Mouse (Mus musculus) hematopoietic stem cell, adult 5-6 weeks (primary cell): ENCODE data around the gene Lbhd2. TPM values are rescaled to one million over a fixed set of nuclear protein-coding genes. Genes with fewer than 3 reads are reported as not detected.

ENCODE experiments used
- ATAC-seq, 2 experiments: fragments of 125-278 bp in 1 of 2; replicated peaks in 1 of 2; 2 replicates each; pipeline ENCODE4 v1.8.0; 2016 to 2017; ENCODE audit warnings: inconsistent platforms in 2 of 2, mild to moderate bottlenecking in 2 of 2, moderate number of reproducible peaks in 2 of 2, low read depth in 1 of 2, moderate TSS enrichment in 1 of 2; ENCODE audit not compliant: low FRiP score in 2 of 2, poor library complexity in 2 of 2, severe bottlenecking in 2 of 2, insufficient read depth in 1 of 2, low TSS enrichment in 1 of 2
- total RNA-seq: library from RNA; stranded (forward); fragments of 172-1452, 232-1000 nt; gene quantifications from 2 replicates; pipeline ENCODE4 v1.2.3, GENCODE M21; 2017

The Lbhd2 gene
- total RNA-seq, 1 experiment from 2014 or later, result not detected

DNA sequence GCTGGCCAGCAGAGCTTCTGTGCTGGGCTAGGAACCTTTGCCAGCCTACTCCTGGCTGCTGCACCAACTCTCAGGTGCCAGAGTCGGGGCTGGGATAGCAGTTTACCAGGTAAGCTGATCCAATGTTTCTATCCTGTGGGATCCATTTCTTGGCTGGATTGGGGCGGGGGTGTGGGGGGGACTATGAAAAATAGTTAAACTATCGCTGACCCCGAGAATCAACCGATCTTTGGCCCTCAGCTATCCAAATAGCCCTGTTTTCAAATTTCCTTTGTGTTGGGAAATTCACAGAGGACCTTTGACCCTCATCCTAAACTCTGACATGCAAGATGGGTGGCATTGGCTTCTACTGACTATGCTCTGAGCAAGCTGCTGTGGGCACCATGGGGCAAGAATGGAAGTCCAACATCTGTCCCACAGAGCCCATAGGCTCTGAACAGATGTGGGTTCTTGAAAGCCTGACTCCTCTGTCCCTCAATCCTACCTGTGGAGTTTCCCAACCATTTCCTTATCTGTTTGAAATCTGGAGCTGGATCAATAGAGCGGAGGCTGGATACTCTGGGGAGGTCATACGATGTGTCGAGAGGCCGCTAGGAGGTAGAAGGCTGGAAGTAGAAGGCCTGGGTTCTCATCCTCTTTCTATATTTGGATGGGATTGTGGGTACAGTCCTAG lies 34.2 kb downstream of the Lbhd2 start:
- ATAC-seq, result no peak

DNA sequence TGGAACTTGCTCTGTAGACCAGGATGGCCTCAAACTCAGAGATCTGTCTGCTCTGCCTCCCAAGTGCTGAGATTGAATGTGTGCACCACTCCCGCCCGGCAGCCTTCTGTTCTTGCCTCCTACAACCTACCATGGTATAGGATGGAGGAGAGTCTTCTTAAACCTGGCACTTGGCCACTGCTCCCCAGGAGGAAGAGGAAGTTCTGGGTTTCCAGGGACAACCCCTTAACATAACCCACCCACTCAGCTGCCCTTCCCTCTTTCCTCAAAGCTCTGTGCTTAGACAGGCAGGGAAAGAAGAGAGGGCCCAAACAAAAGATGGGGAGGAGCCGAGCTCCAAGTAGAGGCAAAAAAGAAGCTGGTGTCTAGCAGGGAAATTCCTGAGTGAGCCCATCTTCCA lies 34.9 kb downstream of the Lbhd2 start:
- ATAC-seq, result no peak

DNA sequence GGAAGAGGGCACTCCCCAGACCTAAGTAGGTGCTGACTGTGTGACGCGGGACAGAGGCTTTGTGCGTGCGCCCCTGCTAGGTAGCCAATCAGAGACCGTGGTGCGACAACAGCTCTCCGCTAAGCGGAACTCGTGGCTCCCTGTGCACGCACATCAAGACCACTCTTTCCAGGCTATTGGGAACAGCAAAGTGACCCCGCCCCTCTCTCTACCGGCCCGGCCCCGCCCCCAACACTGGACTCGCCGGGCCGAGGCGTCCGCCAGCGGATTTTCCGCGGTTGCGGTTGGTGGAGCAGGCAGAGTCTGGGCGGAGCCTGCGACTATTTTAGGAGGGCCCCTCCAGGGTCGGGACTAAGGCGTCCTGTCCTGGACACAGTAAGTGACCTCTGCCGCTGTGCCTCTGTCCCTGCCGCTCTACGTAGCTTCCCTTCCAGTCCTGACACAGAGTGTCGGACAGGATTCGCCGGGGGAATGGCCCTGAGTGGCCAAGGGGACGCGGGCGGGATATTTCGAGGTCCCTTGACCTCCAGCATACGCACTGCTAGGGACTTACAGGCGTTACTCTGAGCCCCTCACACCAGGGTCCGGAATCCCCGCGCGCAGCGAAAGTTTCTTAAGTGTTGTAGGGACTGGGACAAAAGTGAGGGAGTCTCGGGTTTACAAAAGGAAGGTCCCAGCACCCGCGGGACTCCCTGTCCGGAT lies 35.9 kb downstream of the Lbhd2 start, which contains the start of gene Tnfaip2:
TSS of gene Tnfaip2 (plus strand) at position 161 of the 702 bp plus-strand sequence.
- ATAC-seq, result peak; percentile 61

DNA sequence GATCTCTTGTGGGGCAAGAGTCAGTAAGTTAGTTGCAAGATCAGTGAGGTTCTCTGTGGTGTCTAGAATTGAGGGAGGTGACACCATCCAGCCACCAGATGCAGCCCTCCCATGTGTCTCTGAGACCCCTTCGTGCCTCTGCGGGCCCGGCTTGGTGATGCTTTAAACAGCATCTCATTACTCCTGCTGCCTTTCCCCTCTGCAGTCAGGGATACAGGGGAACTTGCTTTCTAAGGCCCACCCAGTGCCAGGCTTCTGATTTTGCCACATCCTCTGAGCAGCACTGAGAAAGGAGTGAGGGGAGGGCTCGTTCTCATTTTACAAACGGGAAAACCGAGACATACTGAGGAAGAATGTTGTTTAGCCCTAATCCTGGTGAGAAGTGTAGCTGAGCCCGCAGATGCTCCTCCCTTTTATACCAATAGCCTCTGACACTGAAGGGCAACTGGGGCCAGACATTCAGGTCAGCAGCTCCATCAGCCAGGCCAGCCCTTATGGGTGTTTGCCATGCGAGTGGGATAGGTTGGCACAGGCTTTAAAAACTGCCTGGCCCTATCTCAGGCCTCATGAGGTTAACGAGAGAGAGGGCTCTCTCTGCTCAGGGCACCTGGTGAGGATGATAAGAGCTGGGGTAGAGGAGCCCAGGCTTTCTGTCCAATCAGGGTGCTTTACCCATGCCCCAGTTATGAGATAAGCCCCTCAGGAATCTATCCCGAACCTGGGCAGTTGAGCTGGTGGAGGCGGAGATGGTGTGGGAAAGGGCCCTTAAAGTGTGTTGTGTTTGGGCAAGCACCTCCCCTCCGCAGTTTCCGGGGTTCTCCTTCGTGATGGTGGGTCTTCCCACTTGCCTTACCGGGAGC lies 36.6 kb downstream of the Lbhd2 start:
- peak; percentile 8 to 32; a peak in 1 of 4 replicates for ATAC-seq

DNA sequence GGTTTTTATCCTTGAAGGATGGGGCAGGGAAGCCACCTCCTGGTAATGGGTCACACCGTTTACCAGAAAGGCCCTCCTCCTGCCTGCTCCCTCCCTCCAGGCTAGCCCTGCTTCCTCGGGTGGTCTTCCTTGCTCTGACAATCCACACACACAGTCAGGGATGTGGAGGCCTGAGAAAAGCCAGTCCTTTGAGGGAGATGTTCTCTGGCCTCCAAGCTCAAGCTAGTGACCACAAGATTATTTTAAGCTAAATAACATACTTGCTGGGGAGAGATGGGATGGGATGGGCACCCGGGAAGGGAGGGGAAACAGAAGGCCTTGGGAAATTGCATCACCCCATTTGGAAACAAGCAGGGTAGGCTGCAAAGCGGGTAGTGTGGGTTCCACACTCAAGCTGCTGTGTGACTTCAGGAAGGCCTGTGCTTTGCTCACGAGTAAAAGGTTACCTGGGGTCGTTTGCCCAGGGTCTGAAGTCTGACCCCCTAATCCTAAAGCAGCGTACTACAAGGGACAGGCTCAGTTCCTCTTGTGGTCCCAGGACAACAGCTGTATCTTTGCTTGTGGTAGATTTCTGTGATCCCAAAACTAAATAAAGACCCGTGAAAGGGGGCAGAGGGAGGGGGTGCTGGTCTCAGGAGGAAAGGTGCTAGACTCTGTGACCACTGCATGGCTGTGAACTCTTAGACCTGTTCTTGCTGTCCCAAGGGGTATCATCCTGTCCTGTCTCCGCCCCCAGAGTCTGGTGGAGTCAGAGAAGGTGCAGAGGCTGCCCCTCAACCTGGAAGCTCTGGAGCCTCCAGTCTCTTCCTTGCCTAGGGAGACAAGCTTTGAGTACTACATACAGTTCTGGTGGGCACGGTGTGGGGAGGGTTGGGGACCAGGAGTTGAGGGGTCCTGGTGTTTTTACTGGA lies 37.6 kb downstream of the Lbhd2 start:
- no peak for ATAC-seq

DNA sequence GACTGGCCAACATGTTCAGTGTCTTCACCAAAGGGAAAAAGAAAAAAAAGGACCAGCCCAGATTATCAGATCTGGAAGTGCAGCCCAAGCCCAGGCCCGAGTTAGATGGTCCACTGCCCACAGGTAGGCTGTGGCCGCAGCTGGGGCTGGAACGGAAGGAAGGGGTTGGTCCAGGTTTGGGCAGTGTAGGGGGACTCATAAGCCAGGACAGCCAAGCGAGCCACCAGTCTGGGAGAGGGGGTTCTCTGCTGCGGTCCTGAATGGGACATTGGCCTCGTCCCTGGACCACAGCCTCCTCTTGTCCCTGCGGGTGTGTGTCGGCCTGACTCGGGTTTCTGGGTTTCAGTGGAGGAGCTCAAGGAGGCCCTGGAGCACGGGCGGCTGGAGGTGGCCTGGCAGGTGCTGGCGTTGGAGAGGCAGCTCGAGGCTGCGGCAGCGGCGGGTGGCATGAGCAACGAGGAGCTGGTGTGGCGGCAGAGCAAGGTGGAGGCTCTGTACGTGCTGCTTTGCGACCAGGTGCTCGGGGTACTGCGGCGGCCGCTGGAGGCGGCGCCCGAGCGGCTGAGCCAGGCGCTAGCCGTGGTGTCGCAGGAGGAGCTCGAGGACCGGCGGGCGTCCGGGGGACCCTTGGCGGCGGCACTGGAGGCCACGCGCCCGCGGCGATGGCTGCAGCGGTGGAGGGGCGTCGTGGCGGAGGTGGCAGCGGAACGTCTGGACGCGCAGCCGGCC lies 38.7 kb downstream of the Lbhd2 start:
- no peak for ATAC-seq

DNA sequence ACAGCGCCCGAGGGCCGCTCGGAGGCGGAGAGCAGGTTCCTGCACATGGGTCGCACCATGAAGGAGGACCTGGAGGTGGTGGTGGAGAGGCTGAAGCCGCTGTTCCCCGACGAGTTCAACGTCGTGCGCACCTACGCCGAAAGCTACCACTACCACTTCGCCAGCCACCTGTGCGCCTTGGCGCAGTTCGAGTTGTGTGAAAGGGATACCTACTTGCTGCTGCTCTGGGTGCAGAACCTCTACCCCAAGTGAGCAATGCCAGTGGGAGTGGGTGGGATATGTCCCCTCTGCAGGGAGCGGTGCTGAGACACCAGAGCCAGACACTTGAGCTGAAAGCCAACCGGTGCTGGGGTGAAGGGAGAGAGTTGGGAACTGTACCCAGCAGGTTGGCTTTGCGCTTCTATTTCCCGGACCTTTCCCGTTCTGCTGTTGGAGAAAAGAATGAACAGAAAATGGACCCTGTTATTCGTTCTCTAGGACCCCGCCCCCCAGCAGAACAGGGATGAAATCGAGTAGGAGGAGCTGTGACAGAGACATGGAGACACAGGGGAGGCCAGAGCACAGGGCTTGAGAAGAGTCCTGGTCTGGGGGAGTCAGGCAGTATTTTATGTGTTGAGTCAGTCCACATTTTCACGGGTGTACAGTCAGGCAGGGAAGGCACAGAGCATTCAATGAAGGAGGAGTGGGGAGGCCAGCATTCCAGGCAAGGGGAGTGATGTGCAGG lies 39.4 kb downstream of the Lbhd2 start:
- ATAC-seq, result no peak

DNA sequence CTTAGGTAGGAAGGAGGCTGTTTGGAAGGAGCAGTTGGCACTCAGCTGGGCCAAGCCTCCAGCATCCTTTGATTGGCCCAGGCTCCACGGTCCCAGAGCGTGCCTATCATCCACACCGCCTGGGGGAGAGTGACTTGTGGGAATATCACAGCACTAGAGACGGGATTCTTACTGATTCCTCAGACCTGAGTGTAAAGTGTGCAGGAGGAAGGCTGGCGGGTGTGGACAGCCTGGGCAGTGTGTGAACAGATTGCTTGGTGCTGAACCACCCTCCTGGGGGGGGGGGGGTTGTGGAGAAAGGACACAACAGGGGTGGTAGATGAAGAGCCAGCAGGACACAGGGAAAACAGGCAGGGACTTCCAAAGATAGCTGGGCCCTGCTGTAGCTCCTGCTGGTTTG lies 40.1 kb downstream of the Lbhd2 start:
- ATAC-seq, result no peak

DNA sequence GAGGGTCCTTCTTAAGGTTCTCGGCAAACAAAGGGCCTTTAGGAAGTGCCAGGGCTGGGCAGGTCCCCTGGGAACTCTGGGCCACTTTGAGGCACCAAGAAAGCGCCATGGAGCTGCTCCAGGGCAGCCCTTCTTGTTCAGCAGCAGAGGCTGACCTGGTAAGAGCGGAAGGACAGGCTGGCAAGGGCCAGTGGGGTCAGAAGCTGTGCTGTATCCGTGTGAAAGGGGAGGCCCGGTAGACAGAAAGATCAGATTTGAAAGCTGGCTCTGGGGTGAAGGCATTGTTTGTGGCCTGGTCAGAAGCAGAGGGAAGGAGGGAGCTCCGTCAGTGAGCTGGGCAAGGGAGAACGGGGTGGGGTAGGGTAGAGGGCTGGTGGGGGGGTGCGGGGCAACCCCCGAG lies 40.7 kb downstream of the Lbhd2 start:
- ATAC-seq, result no peak

DNA sequence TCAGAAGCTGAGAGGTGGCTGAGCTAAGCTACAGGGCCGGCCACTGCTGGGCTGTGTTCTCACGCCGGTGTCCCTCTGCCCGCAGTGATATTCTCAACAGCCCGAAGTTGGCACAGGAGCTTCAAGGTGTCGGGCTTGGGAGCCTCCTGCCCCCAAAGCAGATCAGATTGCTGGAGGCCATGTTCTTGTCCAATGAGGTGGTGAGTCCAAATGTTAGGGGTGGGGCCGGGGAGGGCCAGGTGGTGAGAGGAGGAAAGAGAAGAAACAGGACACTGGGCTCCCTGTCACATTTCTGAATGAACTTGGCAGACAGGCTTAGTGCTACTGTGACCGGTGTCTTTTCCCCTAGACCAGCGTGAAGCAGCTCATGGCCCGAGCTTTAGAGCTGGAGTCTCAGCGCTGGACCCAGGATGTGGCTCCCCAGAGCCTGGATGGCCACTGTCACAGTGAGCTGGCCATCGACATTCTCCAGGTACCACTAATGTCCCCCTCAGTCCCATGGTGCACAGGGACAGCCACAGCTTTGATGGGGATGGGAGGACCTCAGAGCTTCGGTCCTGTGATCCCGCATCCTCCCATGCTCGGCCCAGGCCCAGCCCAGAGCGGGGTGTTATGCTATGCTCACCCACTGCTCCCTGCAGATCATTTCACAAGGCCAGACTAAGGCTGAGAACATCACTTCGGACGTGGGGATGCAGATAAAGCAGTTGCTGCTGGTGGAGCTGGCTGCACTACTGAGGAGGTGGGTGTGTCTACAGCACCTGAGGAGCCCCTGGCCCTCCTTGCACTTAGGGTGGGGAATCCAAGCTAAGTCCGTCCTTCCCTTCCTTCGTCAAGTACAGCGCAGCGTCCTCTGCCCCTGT lies 41.5 kb downstream of the Lbhd2 start:
- ATAC-seq, result no peak

DNA sequence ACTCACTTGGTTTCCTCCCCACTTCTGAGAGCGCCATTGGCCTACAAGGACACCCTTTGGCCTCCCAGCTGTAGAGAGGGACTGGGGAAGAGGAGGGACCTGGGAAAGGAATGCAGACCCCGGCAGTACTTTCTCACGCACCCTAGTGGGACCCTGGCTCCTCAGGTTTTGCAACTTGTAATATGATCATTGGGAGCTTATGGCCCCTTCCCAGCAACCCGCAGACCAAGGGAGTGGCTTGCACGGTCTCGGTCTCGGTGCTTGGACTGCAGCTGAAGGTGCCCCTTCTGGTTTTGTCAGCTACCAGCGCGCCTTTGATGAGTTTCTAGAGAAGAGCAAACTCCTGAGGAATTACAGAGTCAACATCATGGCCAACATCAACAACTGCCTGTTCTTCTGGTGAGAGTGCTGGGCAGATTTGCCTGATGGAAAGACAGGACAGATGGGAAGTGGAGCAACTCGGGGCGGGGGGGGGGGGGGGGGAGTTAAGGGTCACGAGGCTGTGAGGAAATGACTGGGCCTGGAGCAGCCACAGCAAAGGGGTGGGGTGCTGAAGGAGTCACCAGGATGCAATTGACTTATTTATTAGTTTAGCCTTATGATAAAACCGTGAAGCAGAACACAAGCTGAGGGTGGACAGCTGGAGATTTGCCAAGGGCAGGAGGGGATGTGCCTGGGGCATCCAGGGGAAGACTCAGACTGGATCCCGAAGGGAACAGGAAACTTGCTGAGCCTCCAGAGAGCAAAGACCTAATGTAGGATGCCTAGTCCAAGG lies 42.5 kb downstream of the Lbhd2 start:
- ATAC-seq, result no peak

DNA sequence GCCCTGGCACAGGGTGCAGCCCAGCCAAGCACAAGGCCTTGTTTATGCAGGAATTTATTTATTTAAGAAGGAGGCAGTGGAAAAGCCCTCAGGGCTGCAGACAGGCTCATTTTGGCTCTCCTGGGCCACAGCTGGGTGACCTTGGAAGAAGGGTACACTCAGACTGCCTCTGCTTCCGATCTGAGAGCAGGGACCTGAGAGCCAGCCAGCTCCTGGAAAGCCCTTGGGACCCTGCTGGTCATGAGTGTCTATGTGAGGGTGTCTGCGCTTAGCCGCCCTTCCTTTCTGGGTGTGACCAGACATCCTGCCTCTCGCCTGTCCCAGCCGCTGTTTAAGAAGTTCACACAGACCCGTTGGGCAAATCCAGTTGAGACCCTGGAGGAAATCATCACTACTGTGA lies 43.8 kb downstream of the Lbhd2 start:
- no peak for ATAC-seq

DNA sequence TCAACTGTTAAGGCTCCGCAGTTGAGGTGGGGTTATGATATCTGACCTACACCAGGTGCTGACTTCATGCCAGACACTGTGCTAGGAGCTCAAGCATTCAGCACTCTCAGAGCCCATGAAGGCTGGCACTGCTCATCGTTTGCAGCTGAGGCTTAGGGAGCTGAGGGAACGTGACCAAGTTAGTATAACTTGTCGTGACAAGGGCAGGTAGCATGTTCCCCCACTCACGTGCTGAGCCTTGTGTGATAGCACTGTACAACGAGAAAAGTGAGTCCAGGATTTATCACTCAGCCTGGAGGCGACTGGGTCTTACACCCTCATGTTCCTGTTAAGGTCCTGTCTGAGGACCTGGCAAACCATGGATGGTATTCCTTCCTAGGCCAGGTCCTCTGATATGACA lies 45.0 kb downstream of the Lbhd2 start:
- no peak for ATAC-seq

DNA sequence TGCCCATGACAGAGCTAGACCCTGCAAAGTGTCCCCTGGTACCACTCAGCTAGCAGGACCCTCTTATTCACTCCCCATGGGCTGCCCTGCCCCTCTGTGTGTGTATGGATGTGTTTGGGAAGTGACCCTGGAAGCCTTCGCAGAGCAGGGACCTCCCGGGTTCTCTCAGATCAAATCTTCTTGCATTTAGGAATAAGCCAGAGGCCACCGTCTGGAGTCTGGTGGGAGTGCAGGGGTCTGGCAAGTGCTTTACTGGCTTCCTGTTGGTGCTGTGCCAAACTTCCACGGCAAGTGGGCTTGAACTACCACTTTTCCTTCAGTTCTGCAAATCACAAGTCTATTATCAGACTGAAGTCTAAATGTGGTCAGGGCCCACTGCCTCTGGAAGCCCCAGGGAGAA lies 47.4 kb downstream of the Lbhd2 start:
- ATAC-seq, result peak in 1 of 2 experiments; percentile 43; a peak in 1 of 4 replicates
